Mouse (Mus musculus) lung, postnatal 0 days (tissue): ENCODE data around the gene Elfn2. TPM values are rescaled to one million over a fixed set of nuclear protein-coding genes. Genes with fewer than 3 reads are reported as not detected.

Experiments
- ATAC-seq: fragments of 200-750 bp; cut with Nextera tagmentation; 2 replicates; pipeline ENCODE4 v1.8.0; 2017; ENCODE audit warnings: moderate library complexity
- DNase-seq: peaks from one replicate; pipeline ENCODE4 v3.0.0-alpha.2; 2016; ENCODE audit warnings: low spot score
- H3K27ac ChIP-seq: fragments of 300-500 bp; sonication (generic); 2 replicates; pipeline ENCODE4 v1.5.1; 2014; ENCODE audit warnings: antibody characterized with exemption, mild to moderate bottlenecking, low read length, mixed read lengths
- H3K27me3 ChIP-seq: fragments of 300-500 bp; sonication (generic); replicated peaks from 2 replicates; pipeline ENCODE4 v1.6.1; 2014; ENCODE audit warnings: low read length, mixed read lengths; ENCODE audit not compliant: insufficient read depth
- H3K36me3 ChIP-seq: fragments of 300-500 bp; sonication (generic); 2 replicates; pipeline ENCODE4 v1.6.1; 2014; ENCODE audit warnings: low read length, mixed read lengths; ENCODE audit not compliant: insufficient read depth
- H3K4me1 ChIP-seq: fragments of 300-500 bp; sonication (generic); 2 replicates; pipeline ENCODE4 v1.6.1; 2014; ENCODE audit warnings: antibody characterized with exemption, low read depth, low read length, mixed read lengths; ENCODE audit not compliant: insufficient read depth
- H3K4me2 ChIP-seq: fragments of 300-500 bp; sonication (generic); replicated peaks from 2 replicates; pipeline ENCODE4 v1.6.1; 2014; ENCODE audit warnings: low read depth, mild to moderate bottlenecking, low read length, moderate library complexity, mixed read lengths
- H3K4me3 ChIP-seq: fragments of 300-500 bp; sonication (generic); 2 replicates; pipeline ENCODE4 v1.5.1; 2014; ENCODE audit warnings: low read depth, low read length
- H3K9ac ChIP-seq: fragments of 300-500 bp; sonication (generic); replicated peaks from 2 replicates; pipeline ENCODE4 v1.6.1; 2014; ENCODE audit warnings: low read depth, mild to moderate bottlenecking
- H3K9me3 ChIP-seq: fragments of 300-500 bp; sonication (generic); 2 replicates; pipeline ENCODE4 v1.6.1; 2016; ENCODE audit warnings: low read length, mixed read lengths
- CTCF ChIP-seq: IDR thresholded peaks from 2 replicates; pipeline ENCODE4 v1.5.1; 2016; ENCODE audit warnings: antibody characterized with exemption, mild to moderate bottlenecking
- EP300 ChIP-seq: IDR thresholded peaks from 2 replicates; pipeline ENCODE4 v1.6.1; 2016; ENCODE audit warnings: antibody characterized with exemption, mild to moderate bottlenecking, control low read depth
- WGBS: fragments of 180-500 bp; shearing (Covaris S2); extraction: QIAGEN DNeasy Blood & Tissue Kit; methylation state at CpG from one replicate; pipeline ENCODE4 v1.1.7; 2014; 5-methylcytosine and 5-hydroxymethylcytosine counted together
- polyA plus RNA-seq: library from polyadenylated mRNA; unstranded; fragments of >200 nt; fragmentation: Nextera tagmentation; extraction: Ambion mirVana; gene quantifications from 2 replicates; pipeline ENCODE4 v1.2.1, GENCODE M21; 2015

Gene Elfn2
- polyA plus RNA-seq, 1 experiment from 2014 or later, result 0.02 TPM

DNA sequence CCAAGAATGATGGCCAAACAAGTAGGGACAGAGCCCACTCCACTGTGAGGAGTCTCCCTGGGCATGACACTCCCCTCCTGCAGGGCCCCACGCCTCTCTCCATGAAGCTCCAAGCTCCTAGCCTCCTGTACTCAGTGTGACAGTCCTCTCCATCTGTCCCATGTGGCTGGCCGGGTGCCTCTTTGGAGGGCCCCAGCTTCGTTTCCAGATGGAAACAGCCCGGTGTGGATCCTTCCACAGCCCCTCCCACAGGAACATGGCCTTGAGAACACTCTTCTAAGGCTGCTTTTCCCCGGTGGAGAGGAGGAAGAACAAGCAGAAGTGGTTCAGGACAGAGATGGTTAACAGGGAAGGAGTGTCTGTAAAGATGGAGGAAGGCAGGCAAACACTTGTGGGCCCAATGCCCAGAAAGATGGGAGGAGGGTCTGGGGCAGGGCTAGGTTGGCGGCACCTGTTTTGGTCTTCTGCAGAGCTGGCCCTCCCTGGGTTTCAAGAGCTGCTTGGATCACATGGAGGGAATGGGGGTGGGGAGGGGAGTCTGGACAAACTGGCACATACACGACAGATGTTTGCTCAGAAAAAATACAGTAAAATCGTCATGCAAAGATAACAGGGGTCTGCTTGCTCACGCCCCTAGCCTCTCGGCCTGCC, 49.2 kb downstream of the Elfn2 start:
- peaks cover 28% of the 10 kb centered on the region for H3K27me3 ChIP-seq
- H3K4me3 ChIP-seq, result no peak overlapping the region
- H3K9me3 ChIP-seq, result no peaks in the 10 kb centered on the region
- ATAC-seq (peak; percentile 53), DNase-seq (peak; percentile 21)
- no peaks in the 10 kb centered on the region for H3K36me3 ChIP-seq
- H3K4me2 ChIP-seq, result no peak overlapping the region
- no peak for TF ChIP-seq CTCF
- no peak for TF ChIP-seq EP300
- H3K27ac ChIP-seq, result no peak overlapping the region
- no peaks in the 10 kb centered on the region for H3K4me1 ChIP-seq
- H3K9ac ChIP-seq, result no peak overlapping the region
- WGBS, result 28% methylated on average over 10 of the region's 10 CpGs

DNA sequence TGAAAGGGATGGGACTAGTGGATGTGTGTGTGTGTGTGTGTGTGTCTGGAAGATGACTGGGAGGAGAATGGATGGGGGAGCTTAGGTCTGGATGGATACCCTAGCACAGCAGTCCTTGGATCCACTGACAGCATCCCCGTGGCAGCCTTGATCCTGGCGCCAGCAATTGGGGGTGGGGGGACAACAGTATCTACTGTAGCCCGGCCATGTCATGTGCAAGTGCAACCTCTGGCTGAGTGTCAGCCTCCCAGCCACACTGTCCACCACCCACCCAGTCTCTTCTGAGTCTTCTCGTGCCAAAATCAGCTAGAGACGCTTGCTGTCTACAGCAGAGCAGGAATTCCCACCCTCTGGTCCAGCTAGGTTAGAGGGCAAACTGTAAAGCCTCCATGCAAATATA, 54.3 kb downstream of the Elfn2 start:
- peak; percentile 55 for ATAC-seq
- Histone ChIP-seq H3K27ac (no peak overlapping the region), H3K9me3 (no peaks in the 10 kb centered on the region), H3K4me1 (no peaks in the 10 kb centered on the region), H3K27me3 (no peaks in the 10 kb centered on the region), H3K9ac (no peak overlapping the region), H3K4me2 (no peak overlapping the region), H3K36me3 (no peaks in the 10 kb centered on the region), H3K4me3 (no peak overlapping the region)
- DNase-seq, result peak; percentile 16
- 53% methylated on average over 5 of the region's 5 CpGs for WGBS
- TF ChIP-seq EP300 (no peak), CTCF (no peak)

GRCm38 (mm10) chr15:78651169-78651568, 67.4 kb downstream of the Elfn2 start:
- Histone ChIP-seq H3K4me1 (no peaks in the 10 kb centered on the region), H3K36me3 (no peaks in the 10 kb centered on the region), H3K9ac (no peak overlapping the region), H3K4me2 (no peak overlapping the region), H3K4me3 (no peak overlapping the region), H3K27ac (no peak overlapping the region), H3K27me3 (no peaks in the 10 kb centered on the region), H3K9me3 (no peaks in the 10 kb centered on the region)
- 40% methylated on average over 4 of the region's 4 CpGs for WGBS
- no peak for ATAC-seq
- TF ChIP-seq CTCF, result no peak
- TF ChIP-seq EP300, result no peak
- no peak for DNase-seq

GRCm38 (mm10) chr15:78647746-78648145, 70.8 kb downstream of the Elfn2 start:
- H3K27me3 ChIP-seq, result no peaks in the 10 kb centered on the region
- no peak overlapping the region for H3K4me3 ChIP-seq
- H3K4me2 ChIP-seq, result no peak overlapping the region
- no peak overlapping the region for H3K27ac ChIP-seq
- TF ChIP-seq CTCF, result no peak
- TF ChIP-seq EP300, result no peak
- 71% methylated on average over 4 of the region's 4 CpGs for WGBS
- H3K4me1 ChIP-seq, result no peaks in the 10 kb centered on the region
- ATAC-seq, result no peak
- no peaks in the 10 kb centered on the region for H3K36me3 ChIP-seq
- no peaks in the 10 kb centered on the region for H3K9me3 ChIP-seq
- no peak overlapping the region for H3K9ac ChIP-seq
- DNase-seq, result no peak

DNA sequence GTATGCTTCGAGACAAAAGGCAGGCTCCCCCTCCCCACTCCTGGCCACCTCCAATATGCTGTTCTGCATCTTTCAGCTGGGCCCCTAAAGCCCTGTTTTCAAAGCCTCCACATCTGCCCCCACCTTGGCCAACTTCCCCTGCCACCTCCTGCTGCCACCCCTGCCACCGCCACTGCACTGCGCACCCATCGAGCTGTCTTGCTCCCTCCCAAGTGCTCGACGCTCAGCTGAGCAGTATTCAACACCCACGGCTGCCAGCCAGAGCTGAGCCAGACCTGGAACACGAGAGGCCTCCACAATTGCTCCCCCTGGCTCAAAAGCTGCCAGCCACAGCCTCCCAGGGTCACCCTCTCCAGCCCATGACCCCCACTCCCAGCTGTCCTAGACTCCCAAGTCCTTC, 74.0 kb downstream of the Elfn2 start:
- ATAC-seq (no peak), DNase-seq (no peak)
- Histone ChIP-seq H3K4me1 (no peaks in the 10 kb centered on the region), H3K27me3 (no peaks in the 10 kb centered on the region), H3K36me3 (no peaks in the 10 kb centered on the region), H3K4me3 (no peak overlapping the region), H3K4me2 (no peak overlapping the region), H3K27ac (no peak overlapping the region), H3K9ac (no peak overlapping the region), H3K9me3 (no peaks in the 10 kb centered on the region)
- 38% methylated on average over 8 of the region's 8 CpGs for WGBS
- TF ChIP-seq CTCF, result no peak
- TF ChIP-seq EP300, result no peak

- Histone ChIP-seq H3K4me2 (no peak overlapping the region), H3K4me1 (no peaks in the 10 kb centered on the region), H3K9me3 (no peaks in the 10 kb centered on the region), H3K4me3 (no peak overlapping the region), H3K36me3 (no peaks in the 10 kb centered on the region), H3K9ac (no peak overlapping the region), H3K27ac (no peak overlapping the region), H3K27me3 (no peaks in the 10 kb centered on the region)
- 12% methylated on average over 6 of the region's 6 CpGs for WGBS
- no peak for DNase-seq
- TF ChIP-seq EP300 (no peak), CTCF (no peak)
- no peak for ATAC-seq
Measured at GRCm38 (mm10) chr15:78643633-78644032, 74.9 kb downstream of the Elfn2 start.

DNA sequence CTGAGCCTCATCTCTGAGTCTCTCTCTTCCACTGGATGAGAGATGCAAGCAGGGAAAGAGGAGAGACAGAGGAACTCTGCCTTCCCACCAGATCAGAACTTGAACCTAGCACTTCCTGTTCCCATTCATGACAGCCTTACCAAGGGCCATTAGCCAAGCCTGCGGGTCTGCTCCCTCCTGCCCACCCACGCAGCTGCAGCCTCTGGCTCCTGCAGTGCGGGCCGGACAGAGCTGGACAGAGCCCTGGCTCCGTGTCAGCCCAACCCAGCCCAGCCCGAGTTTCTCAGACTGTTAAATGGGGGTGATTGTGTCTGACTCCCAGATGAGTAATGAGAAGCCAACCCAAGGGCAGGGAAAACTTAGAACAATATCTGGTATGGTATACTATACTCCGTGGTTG, 83.3 kb downstream of the Elfn2 start:
- DNase-seq (peak; percentile 6), ATAC-seq (no peak)
- Histone ChIP-seq H3K36me3 (no peaks in the 10 kb centered on the region), H3K9me3 (no peaks in the 10 kb centered on the region), H3K4me2 (no peak overlapping the region), H3K9ac (no peak overlapping the region), H3K4me1 (no peaks in the 10 kb centered on the region), H3K4me3 (no peak overlapping the region), H3K27ac (no peak overlapping the region), H3K27me3 (no peaks in the 10 kb centered on the region)
- WGBS, result 36% methylated on average over 7 of the region's 7 CpGs
- TF ChIP-seq EP300, result no peak
- no peak for TF ChIP-seq CTCF
